Mouse (Mus musculus): ENCODE results near the gene Lrig1. TPM values are rescaled to one million over a fixed set of nuclear protein-coding genes. Genes with fewer than 3 reads are reported as not detected.

Gene Lrig1
- polyA plus RNA-seq (2017; shearing (Covaris generic)) = 10 to 100 TPM; 25.4 to 58.1 TPM

GRCm38 (mm10) chr6:94700067-94700491, at the start of gene Lrig1:
Gene Lrig1, minus strand, starts transcription at chr6:94700158.

Other genes starting within 250 kb of the Lrig1 start
- gene Slc25a26, start 199.8 kb downstream of the Lrig1 start, polyA plus RNA-seq (2017; shearing (Covaris generic)) = 1 to 10 TPM; 4.3 to 6.5 TPM

All from activated CD4-positive, CD25-positive, alpha-beta regulatory T cell (primary cell).